Mouse (Mus musculus) intestine, embryonic 16.5 days (tissue): ENCODE measurements around the gene Cacna1c. TPM values are rescaled to one million over a fixed set of nuclear protein-coding genes. Genes with fewer than 3 reads are reported as not detected.

Source experiments
- ATAC-seq: fragments of 200-750 bp; cut with Nextera tagmentation; 2 replicates; pipeline ENCODE4 v1.8.0; 2017; ENCODE audit warnings: moderate TSS enrichment, moderate library complexity
- H3K27ac ChIP-seq: fragments of 300-500 bp; sonication (generic); 2 replicates; pipeline ENCODE4 v1.5.1; 2014; ENCODE audit warnings: mild to moderate bottlenecking, low read length
- H3K27me3 ChIP-seq: fragments of 300-500 bp; sonication (generic); replicated peaks from 2 replicates; pipeline ENCODE4 v1.6.1; 2014; ENCODE audit warnings: low read length, control low read depth, mixed read lengths; ENCODE audit not compliant: control insufficient read depth, insufficient read depth
- H3K36me3 ChIP-seq: fragments of 300-500 bp; sonication (generic); 2 replicates; pipeline ENCODE4 v1.6.1; 2014; ENCODE audit warnings: low read length, control low read depth; ENCODE audit not compliant: control insufficient read depth, insufficient read depth
- H3K4me1 ChIP-seq: fragments of 300-500 bp; sonication (generic); 2 replicates; pipeline ENCODE4 v1.6.1; 2014; ENCODE audit warnings: low read length, control low read depth, mixed read lengths; ENCODE audit not compliant: control insufficient read depth, insufficient read depth
- H3K4me2 ChIP-seq: fragments of 300-500 bp; sonication (generic); 2 replicates; pipeline ENCODE4 v1.6.1; 2014; ENCODE audit warnings: low read depth, low read length, control low read depth
- H3K4me3 ChIP-seq: fragments of 300-500 bp; sonication (generic); 2 replicates; pipeline ENCODE4 v1.5.1; 2014; ENCODE audit warnings: mild to moderate bottlenecking, low read length
- H3K9ac ChIP-seq: fragments of 300-500 bp; sonication (generic); 2 replicates; pipeline ENCODE4 v1.6.1; 2014; ENCODE audit warnings: low read depth, low read length
- H3K9me3 ChIP-seq: fragments of 300-500 bp; sonication (generic); 2 replicates; pipeline ENCODE4 v1.6.1; 2016; ENCODE audit warnings: low read length, control low read depth; ENCODE audit not compliant: control insufficient read depth
- WGBS: fragments of 180-500 bp; shearing (Covaris S2); extraction: QIAGEN DNeasy Blood & Tissue Kit; methylation state at CpG from one replicate; pipeline ENCODE4 v1.1.7; 2014; 5-methylcytosine and 5-hydroxymethylcytosine counted together
- polyA plus RNA-seq: library from polyadenylated mRNA; unstranded; fragments of >200 nt; fragmentation: Nextera tagmentation; extraction: Ambion mirVana; gene quantifications from 2 replicates; pipeline ENCODE4 v1.2.1, GENCODE M21; 2015

Cacna1c gene
- polyA plus RNA-seq, 1 experiment from 2014 or later: 1.8 TPM

DNA sequence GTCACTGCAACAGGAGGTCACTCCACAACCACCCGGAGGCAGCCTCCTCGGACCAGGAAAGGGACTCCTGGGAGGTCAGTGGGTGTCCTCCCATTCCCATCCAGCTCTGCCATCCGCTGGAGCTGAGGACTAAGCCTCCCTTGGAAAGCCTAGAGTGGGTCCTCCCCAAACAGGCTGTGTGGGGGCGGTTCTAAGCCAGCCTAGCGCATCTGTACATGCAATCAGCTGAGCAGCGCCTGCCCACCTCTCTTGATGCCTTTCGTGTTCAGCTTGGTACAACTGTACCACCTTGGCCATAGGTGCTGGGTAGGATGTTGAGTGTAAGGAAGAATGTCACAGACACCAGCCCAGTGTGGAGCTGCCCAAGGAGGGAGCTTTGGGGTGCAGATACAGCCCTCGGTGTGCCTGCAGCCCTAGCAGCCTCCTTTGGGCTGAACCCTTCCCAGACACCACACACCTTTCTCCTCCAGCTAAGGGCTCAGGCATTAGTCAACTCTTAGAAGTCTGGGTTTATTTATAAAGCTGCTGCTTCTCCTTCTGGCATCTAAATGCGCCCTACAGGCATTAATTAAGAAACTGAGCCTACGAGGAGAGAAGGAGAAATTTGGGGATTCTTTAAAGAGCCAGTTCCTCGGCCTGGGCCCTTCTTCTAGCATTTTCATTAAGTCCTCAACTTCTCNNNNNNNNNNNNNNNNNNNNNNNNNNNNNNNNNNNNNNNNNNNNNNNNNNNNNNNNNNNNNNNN, 32.8 kb upstream of the Cacna1c start:
- WGBS: 80% methylated on average over 11 of the region's 11 CpGs

DNA sequence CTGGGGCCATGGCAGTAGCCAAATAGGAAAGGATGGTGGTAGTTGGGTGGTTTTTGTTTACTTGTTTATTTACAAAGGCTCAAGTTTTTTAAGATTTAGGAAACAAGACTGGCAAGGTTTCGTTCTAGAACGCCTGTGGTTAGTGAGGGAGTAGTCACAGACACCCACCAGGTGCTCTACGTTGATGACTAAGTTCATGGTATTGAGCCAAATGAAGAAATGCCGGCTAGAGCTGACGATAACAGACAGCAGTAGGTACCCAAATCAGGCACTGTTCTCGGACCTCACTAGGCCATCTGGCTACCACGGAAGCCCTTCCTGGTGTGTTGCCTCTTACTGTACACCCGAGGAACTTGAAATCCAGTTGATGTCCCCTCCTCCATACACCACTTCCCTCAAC, 30.8 kb upstream of the Cacna1c start:
- whole genome bisulfite sequencing: 89% methylated on average over 8 of the region's 8 CpGs
- Histone ChIP-seq H3K27me3 (no peaks in the 10 kb centered on the region), H3K4me1 (no peaks in the 10 kb centered on the region), H3K27ac (no peak overlapping the region), H3K4me2 (no peak overlapping the region), H3K9me3 (no peaks in the 10 kb centered on the region), H3K4me3 (no peak overlapping the region), H3K36me3 (no peaks in the 10 kb centered on the region), H3K9ac (no peak overlapping the region)
- ATAC-seq: no peak

More for the DNA sequence above, 32.8 kb upstream of the Cacna1c start:
- Histone ChIP-seq H3K4me2 (no peak overlapping the region), H3K27ac (no peak overlapping the region), H3K27me3 (no peaks in the 10 kb centered on the region), H3K4me3 (no peak overlapping the region), H3K9me3 (no peaks in the 10 kb centered on the region), H3K4me1 (no peaks in the 10 kb centered on the region), H3K9ac (no peak overlapping the region), H3K36me3 (no peaks in the 10 kb centered on the region)
- ATAC-seq: no peak

DNA sequence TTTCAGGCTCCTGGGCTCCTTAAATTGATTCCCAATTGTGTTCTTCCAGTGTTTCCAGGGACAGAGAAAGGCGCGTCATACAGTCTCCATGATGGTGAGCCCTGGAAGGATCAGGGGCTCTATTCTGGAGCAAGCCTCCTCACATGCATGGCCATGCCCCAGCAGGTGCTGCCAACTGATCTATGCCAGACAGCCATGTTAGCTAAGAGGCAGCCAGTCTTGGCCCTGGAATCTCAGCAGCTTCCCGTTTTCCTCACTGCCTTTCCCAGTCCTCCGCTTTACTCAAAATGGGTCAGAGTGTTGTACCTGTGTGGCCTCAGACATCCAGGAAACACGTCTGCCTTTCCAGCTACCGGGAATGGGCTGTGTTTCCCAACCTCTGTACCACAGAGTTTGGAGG, 29.5 kb upstream of the Cacna1c start:
- Histone ChIP-seq H3K4me1 (no peaks in the 10 kb centered on the region), H3K9ac (no peak overlapping the region), H3K36me3 (no peaks in the 10 kb centered on the region), H3K4me3 (no peak overlapping the region), H3K4me2 (no peak overlapping the region), H3K27me3 (no peaks in the 10 kb centered on the region), H3K9me3 (no peaks in the 10 kb centered on the region), H3K27ac (no peak overlapping the region)
- ATAC-seq: no peak
- WGBS: 87% methylated on average over 6 of the region's 6 CpGs

DNA sequence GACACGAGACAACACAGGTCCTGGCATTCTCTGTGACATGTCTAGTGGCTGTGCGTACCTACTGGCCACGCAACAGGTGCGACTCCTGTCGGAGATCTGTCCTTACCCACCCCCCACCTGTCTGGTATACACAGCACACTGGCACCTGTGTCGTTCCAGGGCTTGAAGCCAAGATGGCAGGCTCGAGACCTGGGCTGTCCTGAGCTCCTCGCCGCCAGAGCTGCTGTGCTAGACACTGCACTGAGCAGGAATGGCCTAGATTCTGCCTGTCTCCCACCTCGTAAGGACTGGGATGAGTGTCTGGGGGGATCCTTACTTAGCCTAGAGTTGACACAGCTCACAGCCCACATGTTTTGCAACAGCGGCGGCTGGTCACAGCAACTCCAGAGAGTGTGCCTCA, 29.0 kb upstream of the Cacna1c start:
- Histone ChIP-seq H3K9ac (no peak overlapping the region), H3K36me3 (no peaks in the 10 kb centered on the region), H3K9me3 (no peaks in the 10 kb centered on the region), H3K4me3 (no peak overlapping the region), H3K4me1 (no peaks in the 10 kb centered on the region), H3K27ac (no peak overlapping the region), H3K27me3 (no peaks in the 10 kb centered on the region), H3K4me2 (no peak overlapping the region)
- no peak for ATAC-seq
- 77% methylated on average over 12 of the region's 12 CpGs for WGBS

DNA sequence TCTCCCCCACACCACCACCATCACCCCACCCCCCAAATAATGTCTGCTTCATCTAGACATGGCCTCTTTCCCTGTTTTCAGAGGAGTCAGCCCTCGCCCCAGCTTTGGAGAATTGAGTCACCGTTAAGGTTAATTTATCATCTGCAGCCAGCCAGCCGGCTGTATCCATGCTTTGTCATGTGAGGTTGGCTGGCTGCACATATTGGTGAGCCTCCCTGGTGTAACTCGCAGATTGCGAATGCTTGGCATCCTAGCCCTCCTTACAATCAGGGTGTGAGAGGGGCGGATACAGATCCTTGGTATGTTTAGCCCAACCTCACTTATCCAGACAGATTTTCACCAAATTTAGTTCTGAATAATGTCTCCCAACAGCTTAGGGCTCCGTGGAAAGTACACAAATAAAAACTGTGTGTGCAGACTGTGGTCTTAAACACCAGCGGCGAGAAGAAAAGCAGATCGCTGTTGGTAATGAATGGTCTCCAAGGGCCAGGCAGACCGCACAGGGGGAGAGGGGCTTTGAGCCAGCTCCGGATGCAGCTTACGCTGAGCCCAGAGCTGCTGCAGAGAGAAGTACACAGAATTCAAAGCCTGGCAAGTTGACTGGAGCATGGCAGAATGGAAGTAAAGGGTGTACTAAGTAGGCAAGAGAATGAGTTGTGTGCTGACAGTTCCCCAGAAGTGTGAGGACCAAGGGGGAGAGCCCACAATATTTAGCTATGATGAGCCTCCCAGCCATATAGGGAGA, 28.4 kb upstream of the Cacna1c start:
- Histone ChIP-seq H3K27me3 (no peaks in the 10 kb centered on the region), H3K9me3 (no peaks in the 10 kb centered on the region), H3K9ac (no peak overlapping the region), H3K4me1 (no peaks in the 10 kb centered on the region), H3K36me3 (no peaks in the 10 kb centered on the region), H3K4me2 (no peak overlapping the region), H3K27ac (no peak overlapping the region), H3K4me3 (no peak overlapping the region)
- 50% methylated on average over 13 of the region's 13 CpGs for WGBS
- ATAC-seq: no peak

DNA sequence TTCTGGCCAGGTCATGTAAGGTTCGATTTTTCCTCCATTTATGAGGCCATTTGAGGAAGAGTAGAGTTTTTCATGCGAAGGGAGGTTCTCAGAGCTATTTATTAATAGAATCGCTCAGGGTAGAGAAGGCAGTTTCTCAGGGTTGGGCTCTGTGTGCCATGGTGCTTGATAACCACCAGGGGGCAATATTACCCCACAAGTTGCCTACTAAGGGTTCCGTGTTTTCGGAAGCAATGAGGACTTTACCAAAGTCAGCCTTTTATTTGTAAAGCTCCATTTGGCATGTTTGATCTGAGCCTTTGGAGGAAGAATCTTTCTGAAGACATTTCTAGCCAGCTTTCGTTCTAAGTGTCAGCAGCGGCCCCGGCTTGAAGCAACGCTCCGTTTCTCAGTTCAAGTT, 24.1 kb upstream of the Cacna1c start:
- no peak; the same call in 1 of the 2 replicates for ATAC-seq
- Histone ChIP-seq H3K27ac (no peak overlapping the region), H3K9me3 (no peaks in the 10 kb centered on the region), H3K4me3 (no peak overlapping the region), H3K9ac (no peak overlapping the region), H3K4me1 (no peaks in the 10 kb centered on the region), H3K27me3 (no peaks in the 10 kb centered on the region), H3K4me2 (no peak overlapping the region), H3K36me3 (peaks cover 3% of the 10 kb centered on the region)
- WGBS: 46% methylated on average over 10 of the region's 10 CpGs

DNA sequence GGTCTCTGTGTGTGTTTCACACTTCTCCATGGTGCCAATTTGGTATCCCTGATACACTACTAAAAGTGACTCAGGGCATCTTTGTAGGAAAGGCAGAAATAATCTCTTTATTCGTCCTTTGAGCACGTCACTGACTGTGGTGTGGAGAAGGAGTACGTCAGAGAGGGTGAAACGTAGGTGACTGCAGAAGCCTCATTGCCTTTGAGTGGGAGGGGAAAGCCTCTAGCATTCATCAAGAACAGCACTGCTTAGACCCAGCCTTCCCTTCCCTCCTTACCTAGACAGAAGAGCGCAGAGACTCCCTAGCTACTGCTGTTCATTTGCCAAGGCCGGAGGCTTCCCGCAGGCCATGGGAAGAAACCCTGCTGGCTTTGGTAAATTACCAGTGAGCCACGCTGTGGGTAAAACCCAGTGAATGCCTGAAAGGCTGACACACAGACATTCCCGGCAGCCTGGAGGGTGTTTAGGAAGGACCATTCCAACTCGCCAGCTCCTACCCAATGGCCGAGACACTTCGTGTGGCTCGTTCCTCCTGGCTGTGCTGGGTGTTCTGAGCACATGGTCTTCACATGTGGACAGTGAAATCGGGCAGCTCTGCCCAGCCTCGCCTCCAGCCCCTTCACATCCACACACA, 23.1 kb upstream of the Cacna1c start:
- Histone ChIP-seq H3K4me2 (no peak overlapping the region), H3K4me3 (no peak overlapping the region), H3K36me3 (peaks cover 6% of the 10 kb centered on the region), H3K4me1 (no peaks in the 10 kb centered on the region), H3K9ac (no peak overlapping the region), H3K27me3 (no peaks in the 10 kb centered on the region), H3K27ac (no peak overlapping the region), H3K9me3 (no peaks in the 10 kb centered on the region)
- 83% methylated on average over 15 of the region's 15 CpGs for WGBS
- ATAC-seq: no peak

DNA sequence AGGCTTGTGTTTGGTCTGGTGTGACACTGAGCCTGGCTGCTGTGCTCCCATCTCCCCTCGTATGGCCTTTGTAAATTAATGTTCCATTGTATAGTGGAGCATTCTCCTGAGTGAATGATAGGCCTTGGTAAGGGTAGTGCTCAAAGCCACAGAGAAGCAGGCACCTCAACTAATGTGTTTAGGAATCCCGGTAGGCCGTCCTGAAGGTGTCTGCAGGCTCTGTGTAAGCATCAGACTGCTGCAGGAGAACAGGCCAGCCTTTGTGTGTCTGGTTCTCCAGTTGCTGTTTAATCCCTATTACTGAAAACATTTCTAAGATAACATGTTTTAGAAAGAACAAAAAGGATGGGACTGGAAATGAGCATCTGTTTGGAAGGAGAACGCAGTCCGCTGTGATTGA, 22.4 kb upstream of the Cacna1c start:
- no peak overlapping the region for H3K9ac ChIP-seq
- WGBS: 82% methylated on average over 5 of the region's 5 CpGs
- no peaks in the 10 kb centered on the region for H3K27me3 ChIP-seq
- no peak overlapping the region for H3K4me2 ChIP-seq
- no peak overlapping the region for H3K4me3 ChIP-seq
- H3K4me1 ChIP-seq: no peaks in the 10 kb centered on the region
- ATAC-seq: no peak
- no peaks in the 10 kb centered on the region for H3K9me3 ChIP-seq
- peaks cover 6% of the 10 kb centered on the region for H3K36me3 ChIP-seq
- H3K27ac ChIP-seq: no peak overlapping the region

DNA sequence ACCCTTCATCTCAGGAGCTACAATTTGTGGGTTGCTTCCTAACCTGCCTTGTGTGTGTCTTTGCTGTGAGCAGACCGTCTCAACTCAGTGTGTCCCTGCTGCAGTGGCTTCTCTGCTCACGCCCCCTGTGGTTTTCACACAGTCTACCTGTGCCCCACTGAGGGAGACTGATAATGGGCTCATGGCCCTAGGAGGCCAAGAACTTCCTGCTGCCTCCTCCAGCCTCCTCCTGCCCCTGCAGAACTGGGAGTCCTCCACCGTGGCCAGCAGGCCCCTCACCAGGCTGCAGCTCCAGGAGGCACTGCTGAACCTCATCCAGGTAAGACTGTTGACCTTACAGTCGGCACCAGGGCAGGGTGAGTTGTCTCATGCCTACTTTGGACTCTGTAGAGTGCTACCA, 21.4 kb upstream of the Cacna1c start:
- H3K9ac ChIP-seq: no peak overlapping the region
- WGBS: 67% methylated on average over 4 of the region's 4 CpGs
- ATAC-seq: no peak

More for the DNA sequence above, 21.4 kb upstream of the Cacna1c start:
- H3K4me2 ChIP-seq: no peak overlapping the region
- H3K9me3 ChIP-seq: no peaks in the 10 kb centered on the region
- H3K27ac ChIP-seq: no peak overlapping the region
- H3K27me3 ChIP-seq: no peaks in the 10 kb centered on the region
- H3K36me3 ChIP-seq: peaks cover 6% of the 10 kb centered on the region
- H3K4me1 ChIP-seq: no peaks in the 10 kb centered on the region
- no peak overlapping the region for H3K4me3 ChIP-seq
